Comparison of ENCODE assay signal across 13 mouse cellular contexts in genomic region chr17:45334732-45335381, GRCm38 (mm10).
DNase-seq lines count a peak whose midpoint lies in the region; ATAC-seq lines count a peak whose summit lies in the region.
"Had no signal": no experiment of that assay in that cellular context is flagged by ENCODE, and none has a peak within 500 bp of the region (broad histone marks: within the 10 kb centered on the region; RNA-seq: fewer than 3 reads in every experiment).

No protein-coding gene starts in this region.

- H3K36me3 ChIP-seq in hindbrain, embryonic 15.5 days = no peaks in the 10 kb centered on the region
- no peaks in the 10 kb centered on the region for H3K36me3 ChIP-seq in hindbrain, embryonic 12.5 days
- H3K36me3 ChIP-seq in embryonic facial prominence, embryonic 14.5 days (ENCODE audit: control insufficient read depth, insufficient read depth, low read length) = no peaks in the 10 kb centered on the region
- H3K36me3 ChIP-seq: heart, embryonic 15.5 days; liver, embryonic 13.5 days had no signal

- DNase-seq in lung, postnatal 10 days = peak; percentile 14
- no peak for DNase-seq in lung, adult 18-20 months
- peak; percentile 22 for DNase-seq in NIH3T3 (ENCODE audit: low read depth)
- peak; percentile 73 for DNase-seq in embryonic facial prominence, embryonic 14.5 days (ENCODE audit: low spot score)
- no peak for DNase-seq in adrenal gland, adult 18-20 months (ENCODE audit: low spot score in 2 of 2)
- DNase-seq in ovary, postnatal 36 days (ENCODE audit: low spot score) = no peak
- DNase-seq: liver, embryonic 13.5 days; lung, postnatal 4 days had no signal

- H3K27ac ChIP-seq in hindbrain, embryonic 15.5 days (replicated peaks) = no peak overlapping the region
- H3K27ac ChIP-seq in hindbrain, embryonic 12.5 days = no peak overlapping the region
- H3K27ac ChIP-seq in embryonic facial prominence, embryonic 14.5 days (replicated peaks; ENCODE audit: low read depth, low read length) = no peak overlapping the region
- H3K27ac ChIP-seq: heart, embryonic 15.5 days; liver, embryonic 13.5 days; stomach, postnatal 0 days had no signal

- ATAC-seq in hindbrain, embryonic 15.5 days (ENCODE audit: low FRiP score, low read depth) = 0 out of 2 replicates have a peak, but pooled peaks have one; percentile 20
- no peak for ATAC-seq in hindbrain, embryonic 12.5 days (ENCODE audit: low FRiP score)
- 0 out of 2 replicates have a peak, but pooled peaks have one; percentile 35 for ATAC-seq in embryonic facial prominence, embryonic 14.5 days (ENCODE audit: low read depth)
- ATAC-seq: forebrain, embryonic 16.5 days had no signal

- no peak overlapping the region for H3K4me3 ChIP-seq in hindbrain, embryonic 15.5 days
- no peak overlapping the region for H3K4me3 ChIP-seq in hindbrain, embryonic 12.5 days
- no peak overlapping the region for H3K4me3 ChIP-seq in embryonic facial prominence, embryonic 14.5 days (ENCODE audit: low read depth, low read length)
- H3K4me3 ChIP-seq: heart, embryonic 15.5 days; liver, embryonic 13.5 days had no signal

- WGBS in hindbrain, embryonic 15.5 days = 60% methylated on average over 13 of the region's 13 CpGs
- WGBS in hindbrain, embryonic 12.5 days = 64% methylated on average over 13 of the region's 13 CpGs
- WGBS in embryonic facial prominence, embryonic 14.5 days = 61% methylated on average over 7 of the region's 13 CpGs

- no peak overlapping the region for H3K4me2 ChIP-seq in hindbrain, embryonic 15.5 days
- H3K4me2 ChIP-seq in hindbrain, embryonic 12.5 days (replicated peaks) = no peak overlapping the region
- no peak overlapping the region for H3K4me2 ChIP-seq in embryonic facial prominence, embryonic 14.5 days (ENCODE audit: low read depth, low read length)
- H3K4me2 ChIP-seq: heart, embryonic 15.5 days; liver, embryonic 13.5 days had no signal

- no peaks in the 10 kb centered on the region for H3K4me1 ChIP-seq in hindbrain, embryonic 15.5 days (replicated peaks)
- H3K4me1 ChIP-seq in hindbrain, embryonic 12.5 days = no peaks in the 10 kb centered on the region; the same call in 1 of the 2 replicates
- H3K4me1 ChIP-seq in embryonic facial prominence, embryonic 14.5 days (ENCODE audit: control insufficient read depth, insufficient read depth, low read length) = peaks cover 20% of the 10 kb centered on the region
- H3K4me1 ChIP-seq: heart, embryonic 15.5 days; liver, embryonic 13.5 days had no signal

- no peak overlapping the region for H3K9ac ChIP-seq in hindbrain, embryonic 15.5 days
- no peak overlapping the region for H3K9ac ChIP-seq in hindbrain, embryonic 12.5 days
- H3K9ac ChIP-seq in embryonic facial prominence, embryonic 14.5 days (ENCODE audit: low read depth, low read length) = no peak overlapping the region
- H3K9ac ChIP-seq: heart, embryonic 15.5 days; liver, embryonic 13.5 days had no signal

- H3K9me3 ChIP-seq in hindbrain, embryonic 15.5 days = no peaks in the 10 kb centered on the region
- H3K9me3 ChIP-seq in hindbrain, embryonic 12.5 days (replicated peaks) = no peaks in the 10 kb centered on the region
- H3K9me3 ChIP-seq in embryonic facial prominence, embryonic 14.5 days (ENCODE audit: control insufficient read depth, low read length) = no peaks in the 10 kb centered on the region
- H3K9me3 ChIP-seq: heart, embryonic 15.5 days; liver, embryonic 13.5 days had no signal

- no peaks in the 10 kb centered on the region for H3K27me3 ChIP-seq in hindbrain, embryonic 15.5 days
- no peaks in the 10 kb centered on the region for H3K27me3 ChIP-seq in hindbrain, embryonic 12.5 days
- no peaks in the 10 kb centered on the region for H3K27me3 ChIP-seq in embryonic facial prominence, embryonic 14.5 days (replicated peaks; ENCODE audit: control insufficient read depth, insufficient read depth, low read length)
- H3K27me3 ChIP-seq: heart, embryonic 15.5 days; liver, embryonic 13.5 days had no signal

Comparison
In these comparisons a context has a peak if more than half of its experiments do, and no peak if none do; other contexts are left out.
1. DNase-seq: peak in lung, postnatal 10 days (single experiment), NIH3T3 (single experiment) and embryonic facial prominence, embryonic 14.5 days (single experiment); none in lung, adult 18-20 months (0 of 2), adrenal gland, adult 18-20 months (0 of 2) and ovary, postnatal 36 days (single experiment).